Mouse (Mus musculus) hindbrain, embryonic 15.5 days (tissue): ENCODE results near the gene Lclat1. TPM values are rescaled to one million over a fixed set of nuclear protein-coding genes. Genes with fewer than 3 reads are reported as not detected.
"Not testable (repeated sequence)": the region's sequence is repeated elsewhere in the genome, so short reads cannot be mapped to it uniquely, and the experiment has no call there.

Experiments used
- ATAC-seq: fragments of 200-750 bp; cut with Nextera tagmentation; 2 replicates; pipeline ENCODE4 v1.8.0; 2017; ENCODE audit warnings: low read depth, moderate number of reproducible peaks, moderate TSS enrichment; ENCODE audit not compliant: low FRiP score
- H3K27ac ChIP-seq: fragments of 300-500 bp; sonication (generic); replicated peaks from 2 replicates; pipeline ENCODE4 v1.5.1; 2015; ENCODE audit warnings: mild to moderate bottlenecking, inconsistent platforms
- H3K27me3 ChIP-seq: fragments of 300-500 bp; sonication (generic); 2 replicates; pipeline ENCODE4 v1.6.1; 2015; ENCODE audit warnings: control low read depth, inconsistent platforms
- H3K36me3 ChIP-seq: fragments of 300-500 bp; sonication (generic); 2 replicates; pipeline ENCODE4 v1.6.1; 2015; ENCODE audit warnings: control low read depth, inconsistent platforms
- H3K4me1 ChIP-seq: fragments of 300-500 bp; sonication (generic); replicated peaks from 2 replicates; pipeline ENCODE4 v1.6.1; 2015; ENCODE audit warnings: control low read depth, inconsistent platforms
- H3K4me2 ChIP-seq: fragments of 300-500 bp; sonication (generic); 2 replicates; pipeline ENCODE4 v1.6.1; 2015; ENCODE audit warnings: moderate library complexity, mild to moderate bottlenecking, inconsistent platforms
- H3K4me3 ChIP-seq: fragments of 300-500 bp; sonication (generic); 2 replicates; pipeline ENCODE4 v1.5.1; 2015; ENCODE audit warnings: mild to moderate bottlenecking, inconsistent platforms
- H3K9ac ChIP-seq: fragments of 300-500 bp; sonication (generic); 2 replicates; pipeline ENCODE4 v1.6.1; 2015; ENCODE audit warnings: inconsistent platforms
- H3K9me3 ChIP-seq: fragments of 300-500 bp; sonication (generic); 2 replicates; pipeline ENCODE4 v1.6.1; 2016; ENCODE audit warnings: control low read depth, inconsistent platforms
- WGBS: fragments of 180-500 bp; shearing (Covaris S2); methylation state at CpG from one replicate; pipeline ENCODE4 v1.1.7; 2015; 5-methylcytosine and 5-hydroxymethylcytosine counted together
- polyA plus RNA-seq: library from polyadenylated mRNA; unstranded; fragments of >200 nt; fragmentation: Nextera tagmentation; extraction: Ambion mirVana; gene quantifications from 2 replicates; pipeline ENCODE4 v1.2.1, GENCODE M21; 2015

The Lclat1 gene
- polyA plus RNA-seq, 1 experiment from 2014 or later, result 16.2 TPM

- 93% methylated on average over 6 of the region's 6 CpGs for WGBS
- no peak for ATAC-seq
- Histone ChIP-seq H3K27ac (no peak overlapping the region), H3K36me3 (no peaks in the 10 kb centered on the region), H3K4me3 (no peak overlapping the region), H3K9ac (no peak overlapping the region), H3K9me3 (no peaks in the 10 kb centered on the region), H3K4me2 (no peak overlapping the region), H3K27me3 (no peaks in the 10 kb centered on the region), H3K4me1 (no peaks in the 10 kb centered on the region)
Measured at GRCm38 (mm10) chr17:73119150-73119549, 11.4 kb downstream of the Lclat1 start.

- no peaks in the 10 kb centered on the region for H3K4me1 ChIP-seq
- H3K4me2 ChIP-seq, result no peak overlapping the region
- WGBS, result 79% methylated on average over 5 of the region's 5 CpGs
- H3K9ac ChIP-seq, result no peak overlapping the region
- ATAC-seq, result no peak
- H3K27me3 ChIP-seq, result no peaks in the 10 kb centered on the region
- H3K36me3 ChIP-seq, result no peaks in the 10 kb centered on the region
- no peaks in the 10 kb centered on the region for H3K9me3 ChIP-seq
- H3K4me3 ChIP-seq, result no peak overlapping the region
- no peak overlapping the region for H3K27ac ChIP-seq
Measured at GRCm38 (mm10) chr17:73120545-73120944, 12.8 kb downstream of the Lclat1 start.

- no peak for ATAC-seq
Measured at GRCm38 (mm10) chr17:73121726-73122125, 13.9 kb downstream of the Lclat1 start.

GRCm38 (mm10) chr17:73126349-73126748, 18.6 kb downstream of the Lclat1 start:
- WGBS, result 77% methylated on average over 2 of the region's 2 CpGs

More at GRCm38 (mm10) chr17:73121726-73122125, 13.9 kb downstream of the Lclat1 start:
- no peaks in the 10 kb centered on the region for H3K36me3 ChIP-seq
- no peak overlapping the region for H3K9ac ChIP-seq
- WGBS, result 86% methylated on average over 2 of the region's 2 CpGs
- H3K27ac ChIP-seq, result no peak overlapping the region
- no peaks in the 10 kb centered on the region for H3K4me1 ChIP-seq
- H3K4me3 ChIP-seq, result no peak overlapping the region
- H3K9me3 ChIP-seq, result no peaks in the 10 kb centered on the region
- no peak overlapping the region for H3K4me2 ChIP-seq
- no peaks in the 10 kb centered on the region for H3K27me3 ChIP-seq

GRCm38 (mm10) chr17:73126903-73127302, 19.1 kb downstream of the Lclat1 start:
- H3K36me3 ChIP-seq, result no peaks in the 10 kb centered on the region
- no peak for ATAC-seq
- H3K27ac ChIP-seq, result no peak overlapping the region
- no peaks in the 10 kb centered on the region for H3K4me1 ChIP-seq
- no peaks in the 10 kb centered on the region for H3K9me3 ChIP-seq
- no peak overlapping the region for H3K9ac ChIP-seq
- no peaks in the 10 kb centered on the region for H3K27me3 ChIP-seq
- no peak overlapping the region for H3K4me2 ChIP-seq
- H3K4me3 ChIP-seq, result no peak overlapping the region

More at GRCm38 (mm10) chr17:73126349-73126748, 18.6 kb downstream of the Lclat1 start:
- Histone ChIP-seq H3K36me3 (no peaks in the 10 kb centered on the region), H3K27me3 (no peaks in the 10 kb centered on the region), H3K9me3 (no peaks in the 10 kb centered on the region), H3K4me2 (no peak overlapping the region), H3K27ac (no peak overlapping the region), H3K4me1 (no peaks in the 10 kb centered on the region), H3K4me3 (no peak overlapping the region), H3K9ac (no peak overlapping the region)
- ATAC-seq, result no peak

- no peak for ATAC-seq
- H3K4me3 ChIP-seq, result no peak overlapping the region
- WGBS, result 91% methylated on average over 5 of the region's 5 CpGs
- H3K36me3 ChIP-seq, result no peaks in the 10 kb centered on the region
- no peaks in the 10 kb centered on the region for H3K27me3 ChIP-seq
- no peaks in the 10 kb centered on the region for H3K9me3 ChIP-seq
- no peak overlapping the region for H3K9ac ChIP-seq
- no peak overlapping the region for H3K27ac ChIP-seq
- H3K4me2 ChIP-seq, result no peak overlapping the region
- H3K4me1 ChIP-seq, result no peaks in the 10 kb centered on the region
Measured at GRCm38 (mm10) chr17:73136562-73137484, 29.0 kb downstream of the Lclat1 start.

GRCm38 (mm10) chr17:73138217-73138616, 30.4 kb downstream of the Lclat1 start:
- Histone ChIP-seq H3K4me2 (no peak overlapping the region), H3K9me3 (no peaks in the 10 kb centered on the region), H3K4me1 (no peaks in the 10 kb centered on the region), H3K36me3 (no peaks in the 10 kb centered on the region), H3K27ac (no peak overlapping the region), H3K27me3 (no peaks in the 10 kb centered on the region), H3K9ac (no peak overlapping the region), H3K4me3 (no peak overlapping the region)
- ATAC-seq, result no peak
- over 99% methylated on average over 3 of the region's 3 CpGs for WGBS

GRCm38 (mm10) chr17:73142029-73142428, 34.2 kb downstream of the Lclat1 start:
- no peaks in the 10 kb centered on the region for H3K27me3 ChIP-seq
- ATAC-seq, result no peak
- WGBS, result 97% methylated on average over 4 of the region's 4 CpGs

GRCm38 (mm10) chr17:73142445-73142844, 34.7 kb downstream of the Lclat1 start:
- no peak for ATAC-seq
- 88% methylated on average over 2 of the region's 2 CpGs for WGBS
- Histone ChIP-seq H3K27ac (no peak overlapping the region), H3K9ac (no peak overlapping the region), H3K9me3 (no peaks in the 10 kb centered on the region), H3K27me3 (no peaks in the 10 kb centered on the region), H3K36me3 (no peaks in the 10 kb centered on the region), H3K4me2 (no peak overlapping the region), H3K4me1 (no peaks in the 10 kb centered on the region), H3K4me3 (no peak overlapping the region)

More at GRCm38 (mm10) chr17:73142029-73142428, 34.2 kb downstream of the Lclat1 start:
- Histone ChIP-seq H3K9ac (no peak overlapping the region), H3K4me2 (no peak overlapping the region), H3K9me3 (no peaks in the 10 kb centered on the region), H3K36me3 (no peaks in the 10 kb centered on the region), H3K4me1 (no peaks in the 10 kb centered on the region), H3K27ac (no peak overlapping the region), H3K4me3 (no peak overlapping the region)

- Histone ChIP-seq H3K27ac (no peak overlapping the region), H3K4me3 (no peak overlapping the region), H3K9ac (no peak overlapping the region), H3K36me3 (no peaks in the 10 kb centered on the region), H3K4me1 (no peaks in the 10 kb centered on the region), H3K9me3 (no peaks in the 10 kb centered on the region), H3K4me2 (no peak overlapping the region), H3K27me3 (no peaks in the 10 kb centered on the region)
- WGBS, result 87% methylated on average over 2 of the region's 2 CpGs
- no peak for ATAC-seq
Measured at GRCm38 (mm10) chr17:73145426-73145825, 37.6 kb downstream of the Lclat1 start.

GRCm38 (mm10) chr17:73148607-73149006, 40.8 kb downstream of the Lclat1 start:
- no peak for ATAC-seq
- Histone ChIP-seq H3K9ac (no peak overlapping the region), H3K27me3 (no peaks in the 10 kb centered on the region), H3K4me3 (no peak overlapping the region), H3K9me3 (no peaks in the 10 kb centered on the region), H3K4me1 (no peaks in the 10 kb centered on the region), H3K4me2 (no peak overlapping the region), H3K27ac (no peak overlapping the region), H3K36me3 (no peaks in the 10 kb centered on the region)
- 89% methylated on average over 2 of the region's 2 CpGs for WGBS

- not testable (repeated sequence) for H3K4me3 ChIP-seq, H3K9me3 ChIP-seq, H3K36me3 ChIP-seq, H3K4me2 ChIP-seq, H3K9ac ChIP-seq, H3K4me1 ChIP-seq, H3K27me3 ChIP-seq, ATAC-seq, H3K27ac ChIP-seq
- 93% methylated on average over 3 of the region's 3 CpGs for WGBS
Measured at GRCm38 (mm10) chr17:73152790-73153525, 45.2 kb downstream of the Lclat1 start.
